In genomic region chr14:106500344-106501135, GRCm38 (mm10) we compare ENCODE assay signal across 7 mouse cellular contexts.
DNase-seq lines count a peak whose midpoint lies in the region; ATAC-seq and TF ChIP-seq lines count a peak whose summit lies in the region.

No protein-coding gene starts in this region.

- no peak overlapping the region for H3K4me3 ChIP-seq in liver, embryonic 14.5 days (ENCODE audit: insufficient read depth in 1 of 2, low read depth in 2 of 2, low read length in 2 of 2)
- peak overlapping the region; percentile 17 for H3K4me3 ChIP-seq in forebrain, embryonic 15.5 days
- no peak overlapping the region for H3K4me3 ChIP-seq in kidney, postnatal 0 days (replicated peaks; ENCODE audit: low read depth, low read length)
- H3K4me3 ChIP-seq in midbrain, embryonic 10.5 days, result peak overlapping the region; percentile 21; the same call in 1 of the 2 replicates

- no peaks in the 10 kb centered on the region for H3K36me3 ChIP-seq in liver, embryonic 14.5 days (replicated peaks; ENCODE audit: control insufficient read depth, insufficient read depth, low read depth)
- H3K36me3 ChIP-seq in forebrain, embryonic 15.5 days, result no peaks in the 10 kb centered on the region
- H3K36me3 ChIP-seq in kidney, postnatal 0 days (ENCODE audit: insufficient read depth, low read length), result no peaks in the 10 kb centered on the region
- no peaks in the 10 kb centered on the region for H3K36me3 ChIP-seq in midbrain, embryonic 10.5 days

- DNase-seq in liver, embryonic 14.5 days (ENCODE audit: low read depth in 3 of 3, low spot score in 3 of 3), result peak in 2 of 3 experiments; percentile 2 to 27
- DNase-seq in liver, result no peak
- DNase-seq in brain, embryonic 14.5 days (ENCODE audit: low read depth), result peak; percentile 86
- DNase-seq in kidney, postnatal 0 days (ENCODE audit: low spot score), result peak; percentile 91
- DNase-seq in midbrain, embryonic 10.5 days (ENCODE audit: low spot score), result no peak
- no peak for DNase-seq in spleen, postnatal 36 days (ENCODE audit: low spot score in 2 of 2)

- H3K27ac ChIP-seq in liver, embryonic 14.5 days, result no peak overlapping the region
- H3K27ac ChIP-seq in forebrain, embryonic 15.5 days (replicated peaks), result no peak overlapping the region
- no peak overlapping the region for H3K27ac ChIP-seq in kidney, postnatal 0 days
- H3K27ac ChIP-seq in midbrain, embryonic 10.5 days (replicated peaks), result 0 out of 2 replicates have a peak overlapping the region, but pooled peaks have one; percentile 9

- H3K4me2 ChIP-seq in liver, embryonic 14.5 days (ENCODE audit: low read depth), result no peak overlapping the region
- peak overlapping the region; percentile 23; the same call in 1 of the 2 replicates for H3K4me2 ChIP-seq in forebrain, embryonic 15.5 days (replicated peaks)
- H3K4me2 ChIP-seq in kidney, postnatal 0 days (ENCODE audit: low read length), result no peak overlapping the region

- TF ChIP-seq CTCF in liver, embryonic 14.5 days (IDR thresholded peaks at IDR 0.05; ENCODE audit: low read depth), result peak; percentile 51; the same call in 1 of the 2 replicates
- TF ChIP-seq CTCF in brain, embryonic 14.5 days (IDR thresholded peaks at IDR 0.05; ENCODE audit: borderline replicate concordance, extremely low read depth, insufficient read depth, insufficient read length), result peak; percentile 32; the same call in 1 of the 2 replicates
- TF ChIP-seq CTCF in kidney, postnatal 0 days (IDR thresholded peaks at IDR 0.05; ENCODE audit: low read depth), result peak; percentile 89

- H3K4me1 ChIP-seq in liver, embryonic 14.5 days (replicated peaks; ENCODE audit: control insufficient read depth in 2 of 2, insufficient read depth in 2 of 2, low read length in 1 of 2), result no peaks in the 10 kb centered on the region
- H3K4me1 ChIP-seq in forebrain, embryonic 15.5 days, result no peaks in the 10 kb centered on the region
- no peaks in the 10 kb centered on the region for H3K4me1 ChIP-seq in kidney, postnatal 0 days (replicated peaks; ENCODE audit: insufficient read depth, low read length)
- no peaks in the 10 kb centered on the region for H3K4me1 ChIP-seq in midbrain, embryonic 10.5 days

- TF ChIP-seq POLR2A in brain, embryonic 14.5 days (IDR thresholded peaks at IDR 0.05; ENCODE audit: borderline replicate concordance, extremely low read depth, insufficient read depth, insufficient read length, poor library complexity, severe bottlenecking), result no peak

- H3K27me3 ChIP-seq in liver, embryonic 14.5 days (ENCODE audit: control insufficient read depth, insufficient read depth, low read length), result no peaks in the 10 kb centered on the region
- H3K27me3 ChIP-seq in forebrain, embryonic 15.5 days, result no peaks in the 10 kb centered on the region
- no peaks in the 10 kb centered on the region for H3K27me3 ChIP-seq in kidney, postnatal 0 days (ENCODE audit: insufficient read depth, low read length)
- H3K27me3 ChIP-seq in midbrain, embryonic 10.5 days (ENCODE audit: low read depth, poor library complexity, severe bottlenecking), result no peaks in the 10 kb centered on the region

- no peak for ATAC-seq in liver, embryonic 14.5 days (ENCODE audit: insufficient read depth)
- peak; percentile 77 for ATAC-seq in forebrain, embryonic 15.5 days (replicated peaks)
- no peak for ATAC-seq in kidney, postnatal 0 days (replicated peaks; ENCODE audit: low FRiP score, low read depth)

- no peaks in the 10 kb centered on the region for H3K9me3 ChIP-seq in liver, embryonic 14.5 days (ENCODE audit: control insufficient read depth, low read length)
- no peaks in the 10 kb centered on the region for H3K9me3 ChIP-seq in forebrain, embryonic 15.5 days
- no peaks in the 10 kb centered on the region for H3K9me3 ChIP-seq in kidney, postnatal 0 days (replicated peaks; ENCODE audit: low read length)
- H3K9me3 ChIP-seq in midbrain, embryonic 10.5 days (replicated peaks), result no peaks in the 10 kb centered on the region

- H3K9ac ChIP-seq in liver, embryonic 14.5 days (replicated peaks), result no peak overlapping the region
- no peak overlapping the region for H3K9ac ChIP-seq in forebrain, embryonic 15.5 days (replicated peaks)
- H3K9ac ChIP-seq in kidney, postnatal 0 days (ENCODE audit: low read depth, low read length), result no peak overlapping the region

- 42% methylated on average over 19 of the region's 19 CpGs for WGBS in liver, embryonic 14.5 days (ENCODE audit: insufficient replicate concordance)
- 33% methylated on average over 19 of the region's 19 CpGs for WGBS in forebrain, embryonic 15.5 days
- WGBS in kidney, postnatal 0 days, result 41% methylated on average over 19 of the region's 19 CpGs
- 42% methylated on average over 19 of the region's 19 CpGs for WGBS in midbrain, embryonic 10.5 days

- no peak for TF ChIP-seq EP300 in liver, embryonic 14.5 days (IDR thresholded peaks at IDR 0.05; ENCODE audit: low read depth)

Comparison
In these comparisons a context has a peak if more than half of its experiments do, and no peak if none do; other contexts are left out.
1. DNase-seq: peak in liver, embryonic 14.5 days (2 of 3), brain, embryonic 14.5 days (single experiment) and kidney, postnatal 0 days (single experiment); none in liver (single experiment), midbrain, embryonic 10.5 days (single experiment) and spleen, postnatal 36 days (0 of 2).
2. H3K4me3 ChIP-seq: peak in forebrain, embryonic 15.5 days (single experiment) and midbrain, embryonic 10.5 days (single experiment); none in liver, embryonic 14.5 days (0 of 2) and kidney, postnatal 0 days (single experiment).
3. CTCF ChIP-seq: peak in every context shown above with its lines; median percentile 89 in kidney, postnatal 0 days; 51 in liver, embryonic 14.5 days; 32 in brain, embryonic 14.5 days.